Mouse (Mus musculus) embryonic fibroblast, embryonic 13.5 days (primary cell): ENCODE data around the gene Raet1e.

Experiments
- CTCF ChIP-seq: IDR thresholded peaks from 2 replicates; pipeline ENCODE4 v1.5.1; 2011; ENCODE audit warnings: mild to moderate bottlenecking, control low read depth, low read length, moderate library complexity, borderline replicate concordance; ENCODE audit not compliant: insufficient read depth
- POLR2A ChIP-seq: IDR thresholded peaks from 2 replicates; pipeline ENCODE4 v1.6.1; 2011; ENCODE audit warnings: low read depth, mild to moderate bottlenecking, control low read depth, low read length, moderate library complexity

DNA sequence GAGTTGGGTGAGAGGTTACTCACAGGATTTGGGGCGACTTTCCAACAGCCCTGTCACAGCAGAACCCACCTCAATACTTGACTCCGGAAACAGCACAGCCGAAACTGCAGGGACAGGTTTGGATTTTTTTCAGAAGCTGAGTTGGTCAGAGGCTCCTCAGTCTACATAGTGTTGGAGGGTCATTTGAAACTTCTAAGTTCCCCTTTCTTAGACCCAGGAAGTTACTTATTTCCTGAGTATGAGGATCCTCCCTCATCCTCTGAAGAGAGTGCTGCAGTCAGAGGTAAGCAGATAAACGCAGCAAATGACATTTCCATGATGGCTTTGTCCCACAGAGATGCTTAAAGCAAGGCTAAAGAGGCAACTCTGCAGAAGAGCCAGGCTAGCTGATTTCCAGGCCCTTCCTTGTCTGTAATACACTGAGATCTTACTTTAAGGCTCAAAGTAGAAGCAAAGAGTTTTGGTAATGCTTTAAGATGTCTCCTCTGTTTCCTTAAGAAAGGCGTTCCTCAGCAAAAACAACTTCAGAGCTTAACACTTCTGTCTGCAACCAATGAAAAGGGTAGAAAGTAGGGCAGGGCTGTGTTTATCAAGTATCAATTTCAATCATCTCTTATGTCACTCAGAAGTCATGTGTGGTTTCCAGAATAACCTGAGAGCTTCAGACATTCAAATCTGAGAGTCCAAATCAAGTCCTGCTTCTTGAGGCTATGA lies 144.1 kb downstream of the Raet1e start:
- no peak for TF ChIP-seq CTCF
- no peak for TF ChIP-seq POLR2A
